Mouse (Mus musculus) left cerebral cortex, postnatal 25 days (tissue): ENCODE measurements around the gene Abtb2. TPM values are rescaled to one million over a fixed set of nuclear protein-coding genes. Genes with fewer than 3 reads are reported as not detected.

Source experiments
- DNase-seq, 2 experiments: peaks; one replicate each; pipeline ENCODE4 v3.0.0; 2022; ENCODE audit warnings: low spot score in 2 of 2, mixed read lengths in 1 of 2
- intact Hi-C: fragments of 180-260 bp; cut with DNase I; formaldehyde crosslinking; loops from one replicate; pipeline ENCODE4 v1.15.1; 2025
- total RNA-seq, 2 experiments: library from RNA; stranded (reverse); gene quantifications; 2 replicates each; pipeline ENCODE4 v1.2.3; 2021

Gene Abtb2
- total RNA-seq, 2 experiments from 2014 or later = 9.8 to 11.4 TPM

GRCm38 (mm10) chr2:103755458-103756085 lies 189.5 kb downstream of the Abtb2 start:
- intact Hi-C loops = no loop called here
- no peak for DNase-seq

GRCm38 (mm10) chr2:103760421-103760820 lies 194.3 kb downstream of the Abtb2 start:
- no peak for DNase-seq
- intact Hi-C loops = no loop called here

DNA sequence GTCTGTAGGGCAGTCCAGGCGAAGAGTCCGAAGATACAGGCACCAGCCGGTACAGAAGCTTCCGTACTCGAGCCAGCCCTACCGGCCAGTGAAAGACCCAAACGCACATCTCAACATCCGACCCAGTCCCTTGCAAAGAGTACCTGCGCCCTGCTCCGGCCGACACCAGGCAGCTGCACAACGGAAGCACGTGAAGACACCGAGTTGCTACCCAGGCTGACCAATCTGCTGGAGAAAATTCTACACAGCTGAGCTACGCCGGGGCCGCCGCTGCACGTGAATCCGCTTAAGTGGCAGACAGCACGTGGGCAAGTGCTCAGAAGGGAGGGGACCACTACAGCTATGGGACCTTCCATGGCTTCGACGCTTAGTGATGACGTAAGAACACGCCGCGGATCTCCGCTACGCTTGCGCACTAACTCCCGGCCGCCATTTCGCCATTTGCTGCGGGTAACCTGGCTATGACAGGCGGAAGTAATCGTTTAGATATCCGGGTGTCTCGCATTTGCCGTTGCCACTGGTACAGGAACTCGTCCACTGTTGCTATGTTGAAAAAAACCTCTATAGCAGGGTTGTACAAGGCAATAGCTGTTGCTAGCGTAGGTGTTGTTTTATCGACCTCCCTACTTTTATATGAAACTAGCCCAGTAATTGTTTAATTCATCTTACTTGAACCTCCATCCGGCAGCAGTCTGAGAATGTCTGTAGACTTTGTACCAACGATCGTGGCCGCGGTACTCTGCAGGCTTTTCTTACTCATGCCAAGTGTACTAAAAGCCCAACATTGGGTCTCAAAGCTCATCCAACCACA lies 195.0 kb downstream of the Abtb2 start, which contains the start of gene Nat10:
Gene Nat10, minus strand, starts transcription at position 365 of the 811 bp plus-strand sequence.
- intact Hi-C loops = loop anchor here (1.0 kb wide), 1 partner anchor 36 kb away; the partner anchor contains the start of gene Caprin1
- peak; percentile 99 to 100 for DNase-seq

GRCm38 (mm10) chr2:103761993-103762392 lies 195.9 kb downstream of the Abtb2 start:
- intact Hi-C loops = loop anchor here (1.0 kb wide), 1 partner anchor 35 kb away; the partner anchor contains the start of gene Caprin1
- DNase-seq = no peak

GRCm38 (mm10) chr2:103762492-103762891 lies 196.4 kb downstream of the Abtb2 start:
- no peak for DNase-seq
- intact Hi-C loops = no loop called here

Other genes with a start within 250 kb of the Abtb2 start
- 1 to 10 TPM; 1.1 TPM for gene Elf5, start 154.6 kb upstream of the Abtb2 start, total RNA-seq
- 10 to 100 TPM; 42.4 to 45.3 TPM for gene Cat, start 81.2 kb upstream of the Abtb2 start, total RNA-seq
- 10 to 100 TPM; 34.4 to 35.5 TPM for gene Nat10, start 195.0 kb downstream of the Abtb2 start, total RNA-seq
- 100 to 1,000 TPM; 329 to 340 TPM for gene Caprin1, start 231.3 kb downstream of the Abtb2 start, total RNA-seq